Mouse (Mus musculus) adrenal gland, adult 2 months (tissue): ENCODE measurements at regions not wholly inside any gene's neighbourhood (a gene's known extent, or its start where the extent isn't known, plus 50 kb on each side); places are given as distances from the start of the nearest gene placed in this dataset.

ENCODE experiments used
- DNase-seq: peaks from one replicate; pipeline ENCODE4 v3.0.0; 2021

DNA sequence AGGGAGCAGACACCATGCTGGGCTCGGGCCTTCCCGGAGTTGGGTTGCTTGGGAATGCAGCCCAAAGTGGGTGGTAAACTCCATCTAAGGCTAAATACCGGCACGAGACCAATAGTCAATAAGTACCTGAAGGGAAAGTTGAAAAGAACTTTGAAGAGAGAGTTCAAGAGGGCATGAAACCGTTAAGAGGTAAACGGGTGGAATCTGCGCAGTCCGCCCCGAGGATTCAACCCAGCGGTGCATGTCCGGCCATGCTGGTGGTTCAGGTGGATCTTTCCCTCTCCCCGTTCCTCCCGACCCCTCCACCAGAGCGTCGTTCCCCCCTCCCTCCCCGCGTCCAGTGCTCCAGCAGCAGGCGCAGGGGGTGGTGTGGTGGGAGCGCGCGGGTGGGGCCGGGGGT lies 179.1 kb upstream of the Arhgef26 start:
- DNase-seq, result peak; percentile 61

- no peak for DNase-seq
These were observed 167.5 kb upstream of the Arhgef26 start for GRCm38 (mm10) chr3:62170647-62171046.

DNA sequence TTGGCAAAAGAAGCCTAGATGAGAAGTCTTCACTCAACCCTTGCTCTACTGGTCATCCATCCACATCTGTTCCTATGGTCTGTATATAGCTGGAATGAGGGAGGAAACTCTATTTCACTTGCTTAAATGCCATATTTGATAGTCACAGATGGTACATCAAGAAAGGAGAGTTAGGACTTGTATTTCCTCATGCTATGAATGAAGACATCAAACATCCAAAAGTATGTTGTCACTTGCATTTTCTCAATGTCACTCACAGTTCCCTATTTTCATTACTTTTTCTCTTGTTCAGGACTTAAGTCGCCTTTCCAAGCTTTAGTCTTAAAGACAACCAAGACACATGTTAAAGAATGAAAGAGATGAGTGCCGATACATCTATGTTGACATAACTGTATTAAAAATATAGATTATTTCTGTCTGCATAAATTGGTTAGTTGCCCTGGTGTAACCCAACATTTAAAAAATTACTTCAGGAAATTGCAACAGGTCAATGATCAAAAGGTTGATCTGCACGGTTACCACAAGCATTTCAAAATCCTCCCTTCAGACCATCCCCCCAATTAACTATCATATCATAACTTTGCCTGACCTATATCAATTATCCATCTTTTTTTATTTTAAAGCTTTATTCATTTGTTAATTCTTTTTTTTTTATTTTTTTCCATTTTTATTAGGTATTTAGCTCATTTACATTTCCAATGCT lies 150.2 kb upstream of the Arhgef26 start:
- DNase-seq, result no peak

DNA sequence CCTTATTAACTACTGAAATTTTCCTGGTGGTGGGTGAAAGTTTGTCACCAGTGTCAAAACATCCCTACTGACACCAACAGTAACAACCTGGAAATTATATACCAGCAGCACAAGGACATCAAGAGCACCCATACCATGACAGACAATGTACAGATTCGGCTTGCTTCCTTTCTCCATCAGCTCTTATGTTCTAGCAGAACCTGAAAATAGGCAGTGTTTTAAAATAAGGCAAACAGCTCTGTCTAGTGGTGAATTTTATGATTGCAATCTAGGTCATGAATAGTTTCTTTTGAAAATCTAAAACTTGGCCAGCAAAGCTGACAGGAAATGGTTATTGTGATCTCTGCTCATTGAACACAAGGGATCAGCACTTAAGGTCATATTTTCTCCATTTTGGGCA lies 145.7 kb upstream of the Arhgef26 start:
- no peak for DNase-seq

GRCm38 (mm10) chr3:62194421-62194820 lies 143.7 kb upstream of the Arhgef26 start:
- no peak for DNase-seq

GRCm38 (mm10) chr3:62196679-62197078 lies 141.5 kb upstream of the Arhgef26 start:
- no peak for DNase-seq

DNA sequence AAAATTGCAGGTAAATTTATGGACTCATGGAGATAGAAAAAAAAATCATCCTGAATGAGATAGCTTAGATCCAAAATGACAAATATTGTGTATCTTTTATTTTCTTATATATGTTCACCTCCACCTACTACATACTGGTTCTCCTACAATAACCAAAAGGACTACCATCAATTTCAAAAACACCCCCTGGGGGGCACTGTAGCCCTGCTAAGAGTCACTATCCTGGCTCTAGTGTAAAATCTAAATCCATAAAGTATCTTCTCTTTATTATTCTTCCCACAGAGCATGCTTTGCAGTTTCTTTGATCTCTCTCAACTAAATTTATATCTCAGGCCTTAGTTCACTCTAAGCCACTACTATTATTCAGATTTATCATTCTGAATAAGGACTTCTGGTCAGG lies 122.3 kb upstream of the Arhgef26 start:
- peak; percentile 23 for DNase-seq

- no peak for DNase-seq
These were observed 120.8 kb upstream of the Arhgef26 start for GRCm38 (mm10) chr3:62217335-62217734.

DNA sequence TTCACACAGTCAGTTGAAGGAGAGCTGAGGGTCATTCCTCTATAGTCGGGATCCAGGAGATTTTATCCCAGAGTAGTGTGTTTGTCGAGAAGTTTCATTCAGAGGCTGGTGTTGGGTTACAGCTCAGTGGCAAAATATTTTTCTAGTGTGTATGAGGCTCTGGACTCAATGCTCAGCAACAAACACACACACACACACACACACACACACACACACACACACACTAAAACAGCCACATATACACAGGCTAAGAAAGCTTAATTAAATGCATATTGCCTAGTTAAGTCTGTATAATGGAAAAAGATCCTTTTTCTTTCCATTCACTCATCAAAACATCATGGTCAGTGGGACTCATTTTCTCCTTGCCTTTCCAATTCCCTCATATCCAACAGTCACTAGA lies 110.4 kb upstream of the Arhgef26 start:
- DNase-seq, result no peak

DNA sequence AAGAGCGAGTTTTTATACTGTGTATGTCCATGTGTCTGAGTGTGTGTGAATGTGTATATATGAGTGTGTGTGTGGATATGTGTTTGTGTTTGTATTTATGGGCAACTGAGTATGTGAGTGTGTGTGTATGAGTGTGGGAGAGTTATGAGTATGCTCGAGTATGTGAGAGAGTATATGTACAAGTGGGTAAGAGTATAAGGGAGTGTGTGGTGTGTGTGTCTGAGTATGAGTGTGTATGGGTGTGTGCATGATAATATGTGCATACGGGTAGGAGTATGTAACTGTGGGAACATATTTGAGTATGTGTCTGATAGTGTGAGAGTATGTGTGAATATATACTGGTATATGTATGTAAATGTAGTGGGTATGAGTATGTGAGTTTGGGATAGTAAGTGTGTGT lies 110.0 kb upstream of the Arhgef26 start:
- DNase-seq, result no peak

- no peak for DNase-seq
These were observed 97.1 kb upstream of the Arhgef26 start for GRCm38 (mm10) chr3:62241031-62241430.

- DNase-seq, result no peak
These were observed 66.4 kb upstream of the Arhgef26 start for GRCm38 (mm10) chr3:62271703-62272102.

DNA sequence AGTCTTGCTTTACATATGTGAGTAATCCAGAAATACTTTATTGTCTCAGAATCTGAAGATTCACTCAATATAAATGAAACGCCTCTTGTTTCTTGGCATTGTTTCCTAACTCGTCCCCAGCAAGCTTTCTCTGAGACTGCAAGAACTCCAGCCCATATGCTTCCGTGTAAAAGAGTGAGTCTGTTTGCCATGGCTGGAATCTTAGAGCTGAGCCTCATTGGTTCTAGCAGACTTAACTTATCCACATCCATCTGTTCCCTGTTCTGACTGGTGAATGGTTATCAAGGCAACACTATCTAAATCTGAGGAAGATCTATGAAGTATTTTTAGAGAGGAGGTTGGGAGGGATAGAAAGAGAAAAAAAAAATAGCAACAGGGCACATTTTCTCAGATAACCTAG lies 59.9 kb upstream of the Arhgef26 start:
- DNase-seq, result no peak

DNA sequence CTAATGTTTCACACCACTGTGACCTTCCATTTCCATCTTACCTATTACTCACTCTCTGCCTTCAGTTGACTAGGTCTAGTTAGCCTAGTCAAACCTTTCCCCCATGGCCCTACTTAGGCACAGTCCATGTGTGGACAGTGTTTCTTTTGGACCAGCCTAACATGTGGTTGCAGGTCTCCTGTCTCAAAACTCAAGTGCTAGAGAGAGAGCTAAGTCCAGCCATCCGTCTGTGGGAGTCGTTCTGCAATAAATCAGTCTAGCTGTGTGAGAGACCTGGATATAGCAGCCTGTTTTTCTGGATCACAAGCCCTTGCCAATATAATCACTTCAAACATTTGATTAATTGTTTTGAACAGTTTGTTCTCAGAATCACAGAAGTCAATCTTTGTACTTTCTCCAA lies 57.2 kb upstream of the Arhgef26 start:
- DNase-seq, result no peak
